Mouse (Mus musculus) hindbrain, postnatal 0 days (tissue): ENCODE measurements around the gene Gabpb2. TPM values are rescaled to one million over a fixed set of nuclear protein-coding genes. Genes with fewer than 3 reads are reported as not detected.

Experiments
- ATAC-seq: fragments of 200-750 bp; cut with Nextera tagmentation; 2 replicates; pipeline ENCODE4 v1.8.0; 2017; ENCODE audit warnings: mild to moderate bottlenecking, moderate TSS enrichment, moderate library complexity
- DNase-seq: peaks from one replicate; pipeline ENCODE4 v3.0.0-alpha.2; 2015; ENCODE audit warnings: low spot score
- H3K27ac ChIP-seq: fragments of 300-500 bp; sonication (generic); 2 replicates; pipeline ENCODE4 v1.5.1; 2014; ENCODE audit warnings: mild to moderate bottlenecking
- H3K27me3 ChIP-seq: fragments of 300-500 bp; sonication (generic); 2 replicates; pipeline ENCODE4 v1.6.1; 2014; ENCODE audit warnings: low read length, mixed read lengths; ENCODE audit not compliant: insufficient read depth
- H3K36me3 ChIP-seq: fragments of 300-500 bp; sonication (generic); 2 replicates; pipeline ENCODE4 v1.6.1; 2014; ENCODE audit warnings: low read length, mixed read lengths; ENCODE audit not compliant: insufficient read depth
- H3K4me1 ChIP-seq: fragments of 300-500 bp; sonication (generic); 2 replicates; pipeline ENCODE4 v1.6.1; 2014; ENCODE audit warnings: antibody characterized with exemption, low read length, mixed read lengths; ENCODE audit not compliant: insufficient read depth
- H3K4me2 ChIP-seq: fragments of 300-500 bp; sonication (generic); 2 replicates; pipeline ENCODE4 v1.6.1; 2014; ENCODE audit warnings: low read depth, mild to moderate bottlenecking, low read length, moderate library complexity, mixed read lengths
- H3K4me3 ChIP-seq: fragments of 300-500 bp; sonication (generic); 2 replicates; pipeline ENCODE4 v1.5.1; 2014; ENCODE audit warnings: low read length
- H3K9ac ChIP-seq: fragments of 300-500 bp; sonication (generic); replicated peaks from 2 replicates; pipeline ENCODE4 v1.6.1; 2014; ENCODE audit warnings: mild to moderate bottlenecking, low read length, moderate library complexity, mixed read lengths
- H3K9me3 ChIP-seq: fragments of 300-500 bp; sonication (generic); 2 replicates; pipeline ENCODE4 v1.6.1; 2016; ENCODE audit warnings: low read length, mixed read lengths
- CTCF ChIP-seq: IDR thresholded peaks from 2 replicates; pipeline ENCODE4 v1.5.1; 2016; ENCODE audit warnings: antibody characterized with exemption, control low read depth, low read depth
- WGBS: fragments of 180-500 bp; shearing (Covaris S2); extraction: QIAGEN DNeasy Blood & Tissue Kit; methylation state at CpG from one replicate; pipeline ENCODE4 v1.1.7; 2014; 5-methylcytosine and 5-hydroxymethylcytosine counted together
- polyA plus RNA-seq: library from polyadenylated mRNA; unstranded; fragments of >200 nt; fragmentation: Nextera tagmentation; extraction: Ambion mirVana; gene quantifications from 2 replicates; pipeline ENCODE4 v1.2.1, GENCODE M21; 2015
- total RNA-seq: library from RNA; depleted of rRNA; stranded (reverse); fragments of >200 nt; gene quantifications from 2 replicates; pipeline ENCODE4 v1.2.3, GENCODE M21; 2014

Gabpb2 gene
- total and polyA plus RNA-seq, 2 experiments from 2014 or later, result 2.9 to 8.6 TPM

- Histone ChIP-seq H3K4me3 (0 out of 2 replicates have a peak overlapping the region, but pooled peaks have one; percentile 2), H3K4me2 (peak overlapping the region; percentile 48; the same call in 1 of the 2 replicates), H3K27me3 (no peaks in the 10 kb centered on the region), H3K9me3 (no peaks in the 10 kb centered on the region), H3K36me3 (peaks cover 47% of the 10 kb centered on the region), H3K9ac (0 out of 2 replicates have a peak overlapping the region, but pooled peaks have one; percentile 33), H3K27ac (no peak overlapping the region), H3K4me1 (no peaks in the 10 kb centered on the region)
- TF ChIP-seq CTCF, result no peak
- WGBS, result 34% methylated on average over 69 of the region's 84 CpGs
- DNase-seq, result no peak
- no peak for ATAC-seq
Measured at GRCm38 (mm10) chr3:95172526-95173255, 45.0 kb downstream of the Gabpb2 start.

- H3K36me3 ChIP-seq, result peaks cover 57% of the 10 kb centered on the region
- no peak for TF ChIP-seq CTCF
- H3K27ac ChIP-seq, result no peak overlapping the region
- no peaks in the 10 kb centered on the region for H3K27me3 ChIP-seq
- WGBS, result 80% methylated on average over 6 of the region's 6 CpGs
- ATAC-seq (no peak), DNase-seq (no peak)
- H3K9me3 ChIP-seq, result no peaks in the 10 kb centered on the region
- H3K9ac ChIP-seq, result no peak overlapping the region
- no peaks in the 10 kb centered on the region for H3K4me1 ChIP-seq
- H3K4me3 ChIP-seq, result no peak overlapping the region
- no peak overlapping the region for H3K4me2 ChIP-seq
Measured at GRCm38 (mm10) chr3:95171105-95171504, 46.6 kb downstream of the Gabpb2 start.

GRCm38 (mm10) chr3:95169996-95170395 lies 47.7 kb downstream of the Gabpb2 start:
- Histone ChIP-seq H3K4me1 (no peaks in the 10 kb centered on the region), H3K9ac (no peak overlapping the region), H3K36me3 (peaks cover 59% of the 10 kb centered on the region), H3K4me2 (no peak overlapping the region), H3K9me3 (no peaks in the 10 kb centered on the region), H3K4me3 (no peak overlapping the region), H3K27me3 (no peaks in the 10 kb centered on the region), H3K27ac (no peak overlapping the region)
- TF ChIP-seq CTCF, result no peak
- ATAC-seq (no peak), DNase-seq (no peak)
- 87% methylated on average over 10 of the region's 10 CpGs for WGBS

GRCm38 (mm10) chr3:95164840-95165239 lies 52.9 kb downstream of the Gabpb2 start:
- no peak overlapping the region for H3K9ac ChIP-seq
- no peak for TF ChIP-seq CTCF
- no peak overlapping the region for H3K4me3 ChIP-seq
- no peak for ATAC-seq
- H3K9me3 ChIP-seq, result no peaks in the 10 kb centered on the region
- no peak for DNase-seq
- WGBS, result 81% methylated on average over 5 of the region's 5 CpGs
- H3K27me3 ChIP-seq, result no peaks in the 10 kb centered on the region
- peaks cover 34% of the 10 kb centered on the region for H3K36me3 ChIP-seq
- no peak overlapping the region for H3K4me2 ChIP-seq
- H3K27ac ChIP-seq, result no peak overlapping the region
- H3K4me1 ChIP-seq, result peaks cover 14% of the 10 kb centered on the region

- Histone ChIP-seq H3K4me2 (peak overlapping the region; percentile 83; the same call in 1 of the 2 replicates), H3K4me1 (peaks cover 14% of the 10 kb centered on the region), H3K36me3 (peaks cover 27% of the 10 kb centered on the region), H3K4me3 (no peak overlapping the region), H3K9me3 (no peaks in the 10 kb centered on the region), H3K27ac (0 out of 2 replicates have a peak overlapping the region, but pooled peaks have one; percentile 5), H3K9ac (no peak overlapping the region), H3K27me3 (no peaks in the 10 kb centered on the region)
- DNase-seq (no peak), ATAC-seq (no peak)
- 61% methylated on average over 3 of the region's 5 CpGs for WGBS
- no peak for TF ChIP-seq CTCF
Measured at GRCm38 (mm10) chr3:95164256-95164550, 53.5 kb downstream of the Gabpb2 start.

- Histone ChIP-seq H3K36me3 (peaks cover 22% of the 10 kb centered on the region), H3K27me3 (no peaks in the 10 kb centered on the region), H3K9me3 (no peaks in the 10 kb centered on the region), H3K4me1 (peaks cover 14% of the 10 kb centered on the region), H3K27ac (peak overlapping the region; percentile 5; the same call in 1 of the 2 replicates), H3K4me2 (peak overlapping the region; percentile 83), H3K9ac (0 out of 2 replicates have a peak overlapping the region, but pooled peaks have one; percentile 37), H3K4me3 (0 out of 2 replicates have a peak overlapping the region, but pooled peaks have one; percentile 2)
- DNase-seq (peak; percentile 49), ATAC-seq (peak; percentile 11; the same call in 1 of the 2 replicates)
- TF ChIP-seq CTCF, result no peak
- 35% methylated on average over 11 of the region's 11 CpGs for WGBS
Measured at GRCm38 (mm10) chr3:95163419-95164255, 54.1 kb downstream of the Gabpb2 start.
